Mouse (Mus musculus) bone marrow, adult 2 months (tissue): ENCODE data around the gene Wdr60. TPM values are rescaled to one million over a fixed set of nuclear protein-coding genes. Genes with fewer than 3 reads are reported as not detected.
"Not testable (repeated sequence)": the region's sequence is repeated elsewhere in the genome, so short reads cannot be mapped to it uniquely, and the experiment has no call there.

Experiments used
- H3K27ac ChIP-seq: fragments of 200-500 bp; 2 replicates; pipeline ENCODE4 v1.5.1; 2012; ENCODE audit warnings: low read depth, mild to moderate bottlenecking, control low read depth, inconsistent platforms, low read length; ENCODE audit not compliant: control insufficient read depth, poor library complexity, insufficient read depth
- H3K4me1 ChIP-seq: fragments of 200-500 bp; 2 replicates; pipeline ENCODE4 v1.6.1; 2011; ENCODE audit warnings: low read length; ENCODE audit not compliant: control insufficient read depth, insufficient read depth
- H3K4me3 ChIP-seq: fragments of 200-500 bp; replicated peaks from 2 replicates; pipeline ENCODE3; 2011; ENCODE audit warnings: mild to moderate bottlenecking, low read depth, low read length, control low read depth; ENCODE audit not compliant: control insufficient read depth
- CTCF ChIP-seq: fragments of 200-500 bp; IDR thresholded peaks from 2 replicates; pipeline ENCODE4 v1.5.1; 2011; ENCODE audit warnings: low read length, control low read depth; ENCODE audit not compliant: control insufficient read depth, insufficient read depth
- POLR2A ChIP-seq: fragments of 200-500 bp; IDR thresholded peaks from 2 replicates; pipeline ENCODE4 v1.6.1; 2011; ENCODE audit warnings: low read depth, mild to moderate bottlenecking, control low read depth, low read length, borderline replicate concordance; ENCODE audit not compliant: control insufficient read depth
- WGBS: fragments of 180-500 bp; shearing (Covaris S2); methylation state at CpG from one replicate; pipeline ENCODE4 v1.1.7; 2018; 5-methylcytosine and 5-hydroxymethylcytosine counted together
- polyA plus RNA-seq: library from polyadenylated mRNA; stranded (reverse); fragments of >200 nt; gene quantifications from 2 replicates; pipeline ENCODE4 v1.2.4, GENCODE M21; 2011; ENCODE audit warnings: low replicate concordance; ENCODE audit not compliant: missing spikeins, insufficient read depth, insufficient read length

Wdr60 gene
- polyA plus RNA-seq, 1 experiment = 5.2 TPM

GRCm38 (mm10) chr12:116282856-116283255, 20.0 kb upstream of the Wdr60 start:
- H3K4me3 ChIP-seq = no peak overlapping the region
- H3K4me1 ChIP-seq = no peaks in the 10 kb centered on the region
- TF ChIP-seq POLR2A (no peak), CTCF (no peak)
- no peak overlapping the region for H3K27ac ChIP-seq
- WGBS = 13% methylated on average over 2 of the region's 2 CpGs

GRCm38 (mm10) chr12:116281427-116282281, 18.8 kb upstream of the Wdr60 start:
- TF ChIP-seq CTCF = no peak
- peak overlapping the region; percentile 99 for H3K27ac ChIP-seq
- no peaks in the 10 kb centered on the region for H3K4me1 ChIP-seq
- under 1% methylated on average over 55 of the region's 55 CpGs for WGBS
- peak overlapping the region; percentile 90 for H3K4me3 ChIP-seq

DNA sequence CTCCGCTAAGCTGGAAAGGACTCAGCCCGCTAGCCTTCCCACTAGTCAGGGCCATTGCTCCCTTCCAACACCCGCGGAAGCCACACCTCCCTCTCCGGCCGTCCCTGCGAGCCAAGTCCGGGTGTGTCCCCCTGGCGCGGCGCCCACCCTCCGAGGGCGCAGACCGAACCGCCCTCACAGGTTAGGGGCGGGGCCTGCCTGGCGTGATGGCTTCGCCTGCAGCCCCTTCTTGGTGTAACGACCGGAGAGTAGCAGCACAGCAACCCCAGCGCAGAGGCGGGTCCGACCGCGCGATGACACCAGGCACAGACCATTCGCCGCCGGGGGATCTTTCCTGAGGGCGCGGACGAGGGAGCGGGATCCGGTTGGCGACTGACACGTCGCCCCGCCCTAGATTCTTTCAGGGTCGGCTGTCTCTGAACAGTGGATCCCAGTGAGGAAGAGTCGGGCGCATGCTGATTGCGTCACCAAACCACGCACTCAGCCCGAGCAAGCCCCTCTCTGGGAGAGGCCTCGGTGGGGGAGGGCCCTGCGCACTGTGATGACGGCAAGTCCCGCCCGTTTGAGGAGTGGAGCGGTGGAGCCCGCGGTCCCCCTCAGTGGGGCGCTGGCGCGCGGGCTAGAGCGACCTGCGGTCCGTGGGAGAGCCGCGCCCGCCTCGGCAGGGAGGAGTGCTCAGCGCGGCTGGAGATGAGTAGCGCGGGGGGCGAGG, 18.0 kb upstream of the Wdr60 start, which contains the start of gene Esyt2:
Gene Esyt2 (plus strand): TSS at position 544 of the 712 bp plus-strand sequence.
- TF ChIP-seq POLR2A (peak; percentile 96), CTCF (peak; percentile 42; the same call in 1 of the 2 replicates)
- Histone ChIP-seq H3K4me3 (peak within 1 kb of the TSS; percentile 90), H3K27ac (peak within 1 kb of the TSS; percentile 99), H3K4me1 (no peaks in the 10 kb centered on the region)
- under 1% methylated on average over 68 of the region's 68 CpGs for WGBS

GRCm38 (mm10) chr12:116280149-116280652, 17.4 kb upstream of the Wdr60 start:
- under 1% methylated on average over 7 of the region's 7 CpGs for WGBS
- peak overlapping the region; percentile 99 for H3K27ac ChIP-seq
- no peaks in the 10 kb centered on the region for H3K4me1 ChIP-seq
- peak overlapping the region; percentile 90 for H3K4me3 ChIP-seq
- TF ChIP-seq CTCF (no peak), POLR2A (no peak)

- Histone ChIP-seq H3K27ac (no peak overlapping the region), H3K4me3 (no peak overlapping the region), H3K4me1 (no peaks in the 10 kb centered on the region)
- WGBS = 70% methylated on average over 2 of the region's 2 CpGs
- TF ChIP-seq CTCF (no peak), POLR2A (no peak)
Measured at GRCm38 (mm10) chr12:116279181-116279580, 16.4 kb upstream of the Wdr60 start.

GRCm38 (mm10) chr12:116278541-116278940, 15.7 kb upstream of the Wdr60 start:
- no peak overlapping the region for H3K4me3 ChIP-seq
- WGBS = 86% methylated on average over 1 of the region's 1 CpGs
- no peak overlapping the region for H3K27ac ChIP-seq
- H3K4me1 ChIP-seq = no peaks in the 10 kb centered on the region
- no peak for TF ChIP-seq POLR2A
- no peak for TF ChIP-seq CTCF

DNA sequence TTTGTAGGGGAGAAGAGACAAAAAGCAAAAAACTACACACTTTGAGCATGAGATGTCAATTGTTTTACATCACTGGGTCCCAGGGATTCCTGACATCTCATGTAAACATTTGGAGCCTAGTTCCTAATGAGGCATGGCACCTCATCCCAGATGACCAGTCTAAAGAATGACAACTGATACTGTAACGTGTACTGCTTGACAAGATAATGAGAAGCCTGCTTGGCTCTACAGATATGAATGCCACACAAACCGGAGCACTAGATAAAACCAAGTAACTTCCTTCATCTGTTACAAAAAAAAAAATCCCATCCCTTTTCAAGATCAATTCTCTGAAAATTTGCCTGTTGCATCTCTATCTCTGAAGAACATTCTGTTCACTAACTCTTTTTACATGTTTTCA, 14.1 kb upstream of the Wdr60 start:
- H3K4me3 ChIP-seq = no peak overlapping the region
- 45% methylated on average over 2 of the region's 2 CpGs for WGBS
- TF ChIP-seq POLR2A = no peak
- TF ChIP-seq CTCF = no peak
- H3K27ac ChIP-seq = no peak overlapping the region
- no peaks in the 10 kb centered on the region for H3K4me1 ChIP-seq

DNA sequence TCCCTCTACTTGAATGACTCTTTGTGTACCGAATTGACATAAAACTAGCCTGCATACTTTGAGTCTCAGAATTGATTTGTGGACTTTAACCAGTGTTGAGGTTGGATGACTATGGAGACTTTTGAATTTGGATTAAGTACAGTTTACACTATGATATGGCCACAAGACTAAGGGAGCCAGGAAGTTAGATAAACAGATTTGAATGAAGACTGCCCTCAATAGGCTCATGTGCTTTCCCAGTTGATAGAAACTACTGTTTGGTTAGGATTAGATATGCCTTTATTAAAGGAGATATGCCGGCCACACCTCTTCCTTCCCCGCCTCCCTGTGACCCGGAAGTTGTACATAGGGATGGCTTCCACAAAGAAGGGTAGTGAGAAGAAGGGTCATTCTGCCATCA, 12.8 kb upstream of the Wdr60 start:
- Histone ChIP-seq H3K27ac (no peak overlapping the region), H3K4me1 (no peaks in the 10 kb centered on the region), H3K4me3 (no peak overlapping the region)
- TF ChIP-seq CTCF (no peak), POLR2A (no peak)
- 62% methylated on average over 4 of the region's 4 CpGs for WGBS

DNA sequence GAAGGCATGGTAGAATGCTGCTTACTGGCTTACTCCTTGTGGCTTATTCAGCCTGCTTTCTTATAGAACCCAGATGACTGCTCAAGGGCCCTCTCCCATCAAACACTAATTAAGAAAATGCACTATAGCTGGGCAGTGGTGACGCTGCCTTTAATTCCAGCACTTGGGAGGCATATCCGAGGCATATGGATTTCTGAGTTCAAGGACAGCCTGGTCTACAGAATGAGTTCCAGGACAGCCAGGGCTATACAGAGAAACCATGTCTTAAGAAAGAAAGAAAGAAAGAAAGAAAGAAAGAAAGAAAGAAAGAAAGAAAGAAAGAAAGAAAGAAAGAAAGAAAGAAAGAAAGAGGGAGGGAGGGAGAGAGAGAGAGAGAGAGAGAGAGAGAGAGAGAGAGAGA, 12.3 kb upstream of the Wdr60 start, which contains the start of gene Gm11027:
Gene Gm11027 (plus strand): TSS at position 301 of the 400 bp plus-strand sequence.
- H3K4me1 ChIP-seq, H3K27ac ChIP-seq, H3K4me3 ChIP-seq: not testable (repeated sequence)
- 90% methylated on average over 2 of the region's 2 CpGs for WGBS
